Mouse (Mus musculus) CD4-positive, CD25-positive, alpha-beta regulatory T cell, adult 2 months (primary cell): ENCODE data around the gene Adamts15.

ENCODE experiments used
- DNase-seq: peaks from one replicate; pipeline ENCODE4 v3.0.0-alpha.2; 2012; ENCODE audit warnings: low read depth, low spot score

Gene Adamts15

GRCm38 (mm10) chr9:30880553-30880952 is 41.7 kb downstream of the Adamts15 start:
- DNase-seq = no peak

DNA sequence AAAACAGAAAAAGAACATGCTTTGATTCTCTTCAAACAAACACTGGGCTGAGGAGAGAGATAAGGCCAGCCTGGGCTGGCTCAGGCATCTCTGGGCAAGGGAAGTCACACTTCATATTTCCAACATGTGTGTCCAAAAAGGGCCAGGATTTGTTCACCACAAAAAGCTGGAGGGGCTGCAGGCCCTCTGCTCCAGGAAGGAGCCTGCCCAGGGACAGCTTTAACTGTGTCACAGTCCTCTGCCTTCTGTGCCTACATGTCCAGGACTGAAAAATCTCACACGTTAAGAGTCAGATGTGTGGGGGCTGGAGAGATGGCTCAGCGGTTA is 42.3 kb downstream of the Adamts15 start:
- no peak for DNase-seq

DNA sequence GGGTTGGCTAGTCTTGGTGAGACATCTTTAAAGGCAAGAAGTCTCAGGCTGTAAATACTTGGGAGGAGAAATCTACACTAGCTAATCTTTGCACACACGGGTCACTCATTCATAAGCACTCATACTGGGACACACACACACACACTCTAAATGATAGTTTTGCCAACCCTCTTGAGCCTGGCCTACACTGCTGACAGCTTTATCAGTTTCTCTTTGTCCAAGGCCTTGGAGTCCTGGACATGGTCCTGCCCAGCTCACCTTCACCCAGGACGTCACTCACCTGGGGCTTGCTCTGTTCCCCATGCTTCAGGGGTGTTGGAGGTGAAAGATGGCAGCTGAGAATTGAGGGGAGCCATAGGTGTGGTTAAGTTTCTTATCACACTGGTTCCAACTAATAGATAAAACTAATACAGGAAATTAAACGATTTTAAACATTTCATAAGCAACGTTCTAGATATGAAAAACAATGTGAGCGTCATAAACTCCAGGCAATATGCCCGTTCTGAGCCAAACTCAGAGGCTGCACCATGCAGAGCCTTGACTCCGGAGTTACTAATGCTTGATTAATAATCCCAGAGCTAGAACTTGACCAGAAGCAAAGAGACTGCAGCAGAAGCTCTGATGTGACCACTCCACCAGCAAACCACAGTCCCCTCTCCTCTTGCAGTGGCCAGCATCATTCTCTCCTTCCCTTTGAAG is 42.9 kb downstream of the Adamts15 start:
- no peak for DNase-seq

DNA sequence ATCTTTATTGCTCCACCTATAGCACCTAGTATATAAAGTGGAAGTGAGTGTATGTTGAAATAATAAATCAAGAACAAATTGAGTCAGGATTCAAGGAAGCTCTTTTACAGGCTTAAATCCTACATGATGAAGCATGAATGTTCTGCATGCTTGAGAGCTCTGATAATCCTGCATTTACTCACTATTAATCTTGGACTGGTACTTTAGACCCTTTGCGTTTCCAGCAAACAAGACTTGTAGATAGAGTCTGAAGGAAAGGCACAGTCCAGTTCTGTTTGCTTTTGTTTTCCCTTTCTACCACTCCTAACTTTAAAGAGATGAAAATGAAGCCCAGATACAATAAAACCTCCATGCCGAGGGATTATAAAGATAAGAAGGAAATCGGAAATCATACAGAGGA is 45.7 kb downstream of the Adamts15 start:
- no peak for DNase-seq

GRCm38 (mm10) chr9:30855837-30856236 is 66.4 kb downstream of the Adamts15 start:
- no peak for DNase-seq

DNA sequence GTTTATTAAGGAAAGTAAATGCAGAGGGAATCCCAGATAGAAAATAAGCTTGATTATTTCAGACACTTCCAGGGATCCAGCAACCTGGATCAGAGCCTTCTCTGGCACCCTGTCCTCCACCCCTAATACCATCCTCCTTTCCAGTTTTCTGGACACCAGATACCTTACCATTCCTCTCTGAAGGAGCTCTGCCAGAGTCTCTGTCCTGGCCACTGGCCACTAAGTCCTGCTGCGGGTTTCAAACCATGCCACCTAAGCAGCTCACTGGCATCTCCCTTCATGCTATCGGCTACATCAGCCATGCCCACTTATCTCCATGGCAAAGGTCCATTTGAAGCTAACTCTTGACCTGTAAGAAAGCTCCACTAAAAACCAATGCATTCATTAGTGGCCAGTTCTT is 70.4 kb downstream of the Adamts15 start:
- DNase-seq = no peak

DNA sequence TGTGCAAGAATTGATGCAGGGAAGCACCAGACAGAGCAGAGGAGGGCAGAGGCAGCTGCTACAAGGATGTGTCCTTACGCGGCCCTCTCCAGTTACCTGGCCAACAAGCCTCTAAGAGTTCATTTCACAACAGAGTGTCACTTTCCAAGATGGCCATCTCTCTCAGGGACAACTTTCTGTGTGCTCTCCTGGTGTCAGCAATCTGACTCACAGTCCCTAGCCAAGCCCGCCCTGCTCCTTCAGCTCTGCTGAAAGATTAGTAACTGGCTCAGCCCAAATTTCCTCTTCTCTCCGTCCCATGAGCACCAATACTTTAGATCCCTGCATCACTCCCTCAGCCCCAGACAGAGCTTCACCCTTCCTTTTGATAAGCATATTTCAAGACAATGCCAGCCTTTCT is 72.3 kb downstream of the Adamts15 start:
- DNase-seq = no peak

DNA sequence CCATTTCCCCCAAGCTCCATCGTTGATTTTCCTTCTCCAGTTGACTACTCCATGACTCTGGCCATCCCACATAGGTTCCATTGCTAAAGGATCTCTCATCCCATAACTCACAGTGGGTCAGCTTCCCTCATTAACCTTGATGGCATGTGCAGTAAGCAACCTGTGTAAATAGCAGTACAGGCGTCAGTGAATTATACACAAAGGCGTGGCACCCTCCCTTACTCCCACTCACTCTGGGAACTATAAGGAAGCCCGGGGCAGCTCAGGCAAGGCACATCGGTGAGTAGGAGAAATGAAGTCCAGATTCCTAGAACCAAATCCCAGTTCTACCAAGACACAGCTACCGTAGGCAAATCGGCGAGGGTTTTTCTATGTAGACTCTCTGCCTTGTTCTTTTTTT is 72.8 kb downstream of the Adamts15 start:
- DNase-seq = no peak
